Mouse (Mus musculus) c-Kit-positive CD71-negative TER-119-negative erythroid progenitor cells, embryonic 14.5 days (primary cell): ENCODE data around the gene Grk3.

Experiments used
- DNase-seq: peaks from one replicate; pipeline ENCODE4 v3.0.0-alpha.2; 2013; ENCODE audit warnings: low read depth

Gene Grk3

DNA sequence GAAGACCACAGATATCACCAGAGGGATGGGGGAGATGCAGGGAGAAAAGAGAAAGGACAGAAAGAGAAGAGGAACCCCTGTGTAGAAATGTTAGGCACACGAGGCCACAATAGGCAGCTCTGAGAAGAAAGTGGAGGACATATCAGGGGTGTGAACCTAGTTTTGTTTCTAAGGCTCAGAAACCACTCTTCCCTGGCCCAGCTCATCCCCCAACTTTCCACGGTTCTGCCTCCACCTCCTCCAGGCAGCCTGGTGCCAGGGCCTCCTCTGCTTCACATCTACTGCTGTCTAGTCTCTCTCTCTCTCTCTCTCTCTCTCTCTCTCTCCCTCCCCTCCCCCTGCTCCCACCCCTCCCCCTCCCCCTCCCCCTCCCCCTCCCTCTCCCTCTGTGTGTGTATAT lies 7.1 kb downstream of the Grk3 start:
- no peak for DNase-seq

GRCm38 (mm10) chr5:113006997-113007396 lies 8.6 kb downstream of the Grk3 start:
- no peak for DNase-seq

- no peak for DNase-seq
Measured at GRCm38 (mm10) chr5:113005941-113006391, 9.6 kb downstream of the Grk3 start.

DNA sequence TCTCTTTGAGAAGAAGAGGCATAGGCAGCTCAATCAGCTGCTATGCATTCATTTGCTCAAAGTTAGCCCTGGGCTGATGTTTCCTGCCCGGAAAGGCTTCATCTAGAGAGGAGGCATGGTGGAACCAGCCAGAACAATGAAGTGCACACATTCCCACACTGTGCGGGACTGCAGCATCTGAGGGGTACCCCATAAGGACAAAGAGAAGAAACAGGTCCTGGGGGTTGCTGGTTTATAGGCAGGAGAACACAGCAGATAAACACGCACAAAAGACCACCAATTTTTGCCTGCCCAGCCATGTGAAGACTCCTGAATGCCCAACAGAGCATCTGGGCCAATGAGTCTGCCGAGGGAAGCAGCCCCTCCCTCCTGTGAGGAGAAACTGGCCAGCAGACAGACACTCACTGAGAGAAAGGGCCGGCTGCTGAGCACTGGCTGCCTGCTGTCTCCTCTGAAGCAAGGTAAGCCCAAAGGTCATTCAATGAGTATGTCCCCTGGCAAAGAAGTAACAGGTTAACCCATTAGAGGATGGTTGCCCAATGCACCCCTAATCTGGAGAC lies 12.7 kb downstream of the Grk3 start:
- DNase-seq, result no peak

DNA sequence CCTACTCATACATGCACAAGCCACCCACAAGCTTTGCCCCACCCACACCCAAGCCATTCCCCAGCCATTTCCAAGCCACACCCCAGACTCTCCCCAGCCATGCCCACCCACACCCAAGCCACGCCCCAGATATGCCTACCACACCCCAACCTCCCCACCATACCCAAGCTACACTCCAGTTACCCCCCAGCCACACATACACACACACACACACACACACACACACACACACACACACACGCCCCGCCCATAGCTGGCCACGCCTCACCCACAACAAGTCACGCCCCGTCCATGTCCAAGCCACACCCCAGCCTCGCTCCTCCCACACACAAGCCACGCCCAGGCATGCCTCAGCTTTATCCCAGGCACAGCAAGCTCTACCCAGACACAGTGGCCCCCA lies 16.4 kb downstream of the Grk3 start:
- no peak for DNase-seq

DNA sequence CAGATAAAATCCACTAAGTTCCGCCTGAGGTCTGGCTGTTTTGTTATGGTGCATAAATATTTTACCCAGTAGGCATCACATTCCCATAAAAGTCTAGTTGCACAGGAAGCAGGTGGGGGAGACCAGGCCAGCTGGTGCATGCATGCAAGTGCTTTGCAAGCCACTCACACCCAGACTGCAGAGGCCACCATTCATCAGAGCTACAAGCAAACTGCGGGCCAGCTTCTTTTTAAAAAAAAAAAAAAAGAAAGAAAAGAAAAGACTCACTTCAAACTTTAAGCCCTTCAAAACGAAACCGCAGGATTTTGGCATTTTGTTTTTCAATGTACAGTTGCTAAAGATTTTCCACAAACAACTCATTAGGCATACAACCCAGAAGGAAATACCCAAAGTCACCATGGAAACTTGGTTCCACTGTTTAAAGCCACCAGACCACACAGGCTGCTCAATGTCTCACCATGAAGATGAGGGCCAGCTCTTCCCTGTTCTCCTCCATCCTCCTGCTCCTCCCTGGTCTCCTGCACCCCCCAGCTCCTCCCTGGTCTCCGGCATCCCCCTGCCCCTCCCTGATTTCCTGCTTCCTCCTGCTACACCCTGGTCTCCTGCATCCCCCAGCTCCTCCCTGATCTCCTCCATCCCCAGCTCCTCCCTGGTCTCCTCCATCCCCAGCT lies 17.9 kb downstream of the Grk3 start:
- no peak for DNase-seq

GRCm38 (mm10) chr5:112991245-112991644 lies 24.3 kb downstream of the Grk3 start:
- no peak for DNase-seq

DNA sequence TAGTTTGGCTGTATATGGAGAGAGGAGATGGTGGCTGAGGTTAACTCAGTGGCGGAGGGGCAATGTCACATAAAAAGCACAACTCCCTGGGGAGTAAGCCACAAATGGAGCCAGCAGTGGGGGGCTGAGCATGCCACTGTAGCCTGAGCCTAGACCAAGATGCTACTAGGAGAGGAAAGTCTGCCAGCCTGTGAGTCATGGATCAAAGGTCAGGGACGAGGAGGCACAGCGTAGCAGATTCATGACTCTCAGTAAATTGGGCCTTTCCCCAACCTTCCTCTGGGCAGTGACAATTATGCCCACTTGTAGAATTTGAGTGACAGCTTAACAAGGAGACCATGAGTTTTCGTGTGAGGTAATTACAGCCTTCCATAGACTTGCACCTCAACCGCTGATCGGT lies 33.7 kb downstream of the Grk3 start:
- DNase-seq, result no peak

DNA sequence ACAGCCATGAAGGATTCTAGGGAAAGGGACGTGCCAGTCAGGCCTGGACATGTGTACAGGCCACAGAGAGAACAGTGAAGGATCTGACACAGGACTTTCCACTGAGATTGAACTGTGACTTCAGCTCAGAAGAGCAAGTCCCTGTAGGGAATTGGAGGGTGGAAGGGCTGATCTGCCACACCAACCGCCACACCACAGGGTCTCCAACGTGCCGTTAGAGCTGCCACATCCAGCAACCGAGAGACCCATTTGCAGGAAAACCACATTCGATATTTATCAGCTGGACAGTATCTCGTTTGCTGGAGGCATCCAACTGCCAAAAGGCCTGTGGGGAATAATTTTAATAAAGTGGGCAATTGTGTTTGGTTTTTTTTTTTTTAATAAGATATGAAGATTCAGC lies 35.9 kb downstream of the Grk3 start:
- DNase-seq, result no peak

- DNase-seq, result no peak
Measured at GRCm38 (mm10) chr5:112979195-112979594, 36.4 kb downstream of the Grk3 start.

- DNase-seq, result no peak
Measured at GRCm38 (mm10) chr5:112977089-112977488, 38.5 kb downstream of the Grk3 start.

GRCm38 (mm10) chr5:112973596-112973995 lies 42.0 kb downstream of the Grk3 start:
- no peak for DNase-seq

DNA sequence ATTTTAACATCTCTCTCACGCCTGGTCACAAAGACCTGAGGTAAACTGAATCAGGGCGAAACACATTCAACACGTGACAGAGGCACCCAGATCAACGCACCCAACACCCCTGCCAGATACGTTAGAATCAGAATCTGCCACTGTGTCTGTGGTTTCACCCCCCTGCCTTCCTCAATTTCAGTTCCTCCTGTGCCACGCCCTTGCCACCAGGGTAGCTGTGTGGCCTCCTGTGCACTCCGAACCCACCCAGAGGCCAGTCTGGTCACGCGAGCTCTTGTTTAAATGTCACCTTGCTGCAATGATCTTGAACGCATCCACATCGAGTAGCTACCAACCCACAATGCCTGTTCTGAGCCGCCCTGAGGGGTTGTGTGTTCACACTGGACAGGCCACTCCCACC lies 43.3 kb downstream of the Grk3 start:
- no peak for DNase-seq

- no peak for DNase-seq
Measured at GRCm38 (mm10) chr5:112963495-112963894, 52.1 kb downstream of the Grk3 start.

DNA sequence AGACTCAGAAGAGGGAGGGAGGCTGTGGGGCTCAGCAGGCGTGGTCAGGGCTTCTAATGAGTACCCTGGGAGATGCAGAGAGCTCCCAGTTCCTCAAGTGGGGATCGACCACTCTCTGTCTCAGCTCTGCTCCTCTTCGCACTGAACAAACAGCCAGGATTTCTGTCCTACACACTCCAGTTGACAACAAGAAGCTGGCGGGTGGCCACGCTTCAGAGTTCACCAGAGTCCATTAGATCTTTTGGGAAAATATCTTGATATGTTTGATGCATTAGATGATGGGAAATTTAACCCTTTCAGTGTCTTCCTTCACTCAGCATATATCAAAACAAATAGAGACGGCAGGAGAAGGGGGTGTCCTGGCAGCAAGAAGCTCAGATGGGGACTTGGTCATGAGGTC lies 53.4 kb downstream of the Grk3 start:
- no peak for DNase-seq

DNA sequence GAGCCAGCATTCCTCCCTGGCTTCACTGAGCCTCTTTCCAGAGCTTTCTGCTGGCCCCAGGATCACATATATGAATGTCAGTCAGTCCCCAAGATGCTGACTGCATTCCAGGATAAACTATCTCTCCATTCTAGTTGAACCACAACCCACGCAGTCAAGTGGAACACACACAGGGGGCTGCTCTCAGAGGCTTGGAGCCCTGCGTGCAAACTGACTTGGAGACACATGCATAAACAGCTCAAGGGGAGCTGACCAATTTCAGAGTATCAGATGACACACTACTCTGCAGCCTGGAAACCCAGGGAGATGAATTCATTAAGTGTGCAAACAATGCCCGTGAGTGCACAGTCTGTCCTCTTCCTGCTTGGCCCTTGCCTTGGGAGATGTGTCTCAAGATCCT lies 54.7 kb downstream of the Grk3 start:
- DNase-seq, result no peak

DNA sequence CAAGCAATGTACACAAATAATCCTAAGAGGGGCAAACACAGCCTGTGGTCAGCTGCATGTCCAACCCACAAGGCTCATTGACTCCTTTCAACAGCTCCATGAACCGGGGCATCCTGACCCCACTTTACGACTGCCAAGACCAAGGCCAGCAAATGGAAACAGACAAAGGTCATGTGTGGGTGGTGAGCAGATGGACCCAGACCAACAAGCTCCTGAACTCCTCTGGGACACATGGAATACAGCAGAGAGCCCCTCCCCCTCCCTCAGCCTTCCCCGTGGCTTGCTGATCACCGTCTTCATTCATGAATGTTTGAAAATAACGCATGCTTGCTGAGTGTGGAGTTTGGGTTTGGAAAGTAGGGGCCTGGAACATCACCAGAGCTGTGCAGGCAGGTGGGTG lies 57.3 kb downstream of the Grk3 start:
- DNase-seq, result no peak

- DNase-seq, result no peak
Measured at GRCm38 (mm10) chr5:112956841-112957240, 58.8 kb downstream of the Grk3 start.

DNA sequence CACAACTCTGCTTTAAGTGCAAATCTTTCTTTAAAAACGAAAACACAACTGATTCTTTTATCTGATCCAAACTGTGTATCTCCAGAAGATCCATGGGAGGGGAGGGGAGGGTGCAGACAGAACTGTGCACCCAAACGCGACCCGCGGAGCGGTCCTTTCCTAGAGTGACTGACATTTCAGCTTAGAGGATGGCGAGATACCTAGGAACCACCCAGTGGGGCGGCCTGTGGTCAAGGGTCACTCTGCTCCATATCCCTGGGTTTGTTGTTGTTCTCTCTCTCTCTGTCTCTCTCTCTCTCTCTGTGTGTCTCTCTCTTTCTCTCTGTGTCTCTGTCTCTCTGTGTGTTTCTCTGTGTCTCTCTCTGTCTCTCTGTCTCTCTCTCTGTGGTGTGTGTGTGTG lies 59.2 kb downstream of the Grk3 start:
- DNase-seq, result no peak

GRCm38 (mm10) chr5:112950847-112951246 lies 64.7 kb downstream of the Grk3 start:
- DNase-seq, result no peak

GRCm38 (mm10) chr5:112945925-112946324 lies 69.7 kb downstream of the Grk3 start:
- no peak for DNase-seq

- DNase-seq, result no peak
Measured at GRCm38 (mm10) chr5:112942244-112942643, 73.3 kb downstream of the Grk3 start.

- DNase-seq, result no peak
Measured at GRCm38 (mm10) chr5:112941001-112941400, 74.6 kb downstream of the Grk3 start.

GRCm38 (mm10) chr5:112936632-112937031 lies 79.0 kb downstream of the Grk3 start:
- DNase-seq, result no peak
